ENCODE assay signal across 9 mouse cellular contexts in genomic region chr13:43795334-43795733, GRCm38 (mm10). TPM values are rescaled to one million over a fixed set of nuclear protein-coding genes. Genes with fewer than 3 reads are reported as not detected.
DNase-seq lines count a peak whose midpoint lies in the region; ATAC-seq lines count a peak whose summit lies in the region.
"Had no signal": no experiment of that assay in that cellular context is flagged by ENCODE, and none has a peak within 500 bp of the region (broad histone marks: within the 10 kb centered on the region; RNA-seq: fewer than 3 reads in every experiment).

No protein-coding gene starts in this region.

- H3K9me3 ChIP-seq in heart, embryonic 10.5 days, result no peaks in the 10 kb centered on the region
- no peaks in the 10 kb centered on the region for H3K9me3 ChIP-seq in neural tube, embryonic 11.5 days (ENCODE audit: control insufficient read depth, low read length)
- H3K9me3 ChIP-seq: heart, embryonic 15.5 days had no signal

- ATAC-seq in neural tube, embryonic 11.5 days (ENCODE audit: insufficient read depth, low FRiP score, low TSS enrichment), result no peak
- ATAC-seq in megakaryocyte, adult 5-6 weeks (ENCODE audit: poor library complexity, severe bottlenecking), result no peak

- 0 out of 2 replicates have a peak overlapping the region, but pooled peaks have one; percentile 22 for H3K27ac ChIP-seq in heart, embryonic 10.5 days
- H3K27ac ChIP-seq in neural tube, embryonic 11.5 days (ENCODE audit: low read depth, low read length), result no peak overlapping the region
- H3K27ac ChIP-seq: heart, embryonic 15.5 days had no signal

- peaks cover 8% of the 10 kb centered on the region; the same call in 1 of the 2 replicates for H3K27me3 ChIP-seq in heart, embryonic 10.5 days (ENCODE audit: insufficient read depth, poor library complexity, severe bottlenecking)
- no peaks in the 10 kb centered on the region for H3K27me3 ChIP-seq in neural tube, embryonic 11.5 days (ENCODE audit: control insufficient read depth, insufficient read depth, low read length)
- H3K27me3 ChIP-seq: heart, embryonic 15.5 days had no signal

- no peak overlapping the region for H3K4me2 ChIP-seq in neural tube, embryonic 11.5 days (ENCODE audit: low read depth)
- H3K4me2 ChIP-seq: heart, embryonic 15.5 days had no signal

- peaks cover 4% of the 10 kb centered on the region; the same call in 1 of the 2 replicates for H3K4me1 ChIP-seq in heart, embryonic 10.5 days
- H3K4me1 ChIP-seq in neural tube, embryonic 11.5 days (ENCODE audit: control insufficient read depth, insufficient read depth, low read length), result no peaks in the 10 kb centered on the region

- no peaks in the 10 kb centered on the region for H3K36me3 ChIP-seq in heart, embryonic 10.5 days
- H3K36me3 ChIP-seq in neural tube, embryonic 11.5 days (ENCODE audit: control insufficient read depth, insufficient read depth, low read length), result no peaks in the 10 kb centered on the region
- H3K36me3 ChIP-seq: heart, embryonic 15.5 days had no signal

- 46% methylated on average over 8 of the region's 8 CpGs for WGBS in heart, embryonic 10.5 days
- WGBS in neural tube, embryonic 11.5 days, result 60% methylated on average over 8 of the region's 8 CpGs

- H3K9ac ChIP-seq in neural tube, embryonic 11.5 days (ENCODE audit: low read length), result no peak overlapping the region
- H3K9ac ChIP-seq: heart, embryonic 15.5 days had no signal

- intact Hi-C loops in heart, postnatal 25 days (cut with DNase I), result loop anchor here (2.0 to 5.0 kb wide), 3 partner anchors 67 to 1181 kb away; no protein-coding TSS in a partner anchor
- intact Hi-C loops in left cerebral cortex, postnatal 4 days (cut with DNase I), result loop anchor here (10.0 kb wide), 1 partner anchor 1179 kb away; no protein-coding TSS in a partner anchor

- DNase-seq in heart, embryonic 10.5 days (ENCODE audit: low spot score), result no peak
- DNase-seq in heart, postnatal 25 days (ENCODE audit: low spot score), result no peak
- peak; percentile 32 for DNase-seq in neural tube, embryonic 11.5 days (ENCODE audit: low spot score)
- no peak for DNase-seq in neural tube, embryonic 10.5 days (ENCODE audit: extremely low spot score, low spot score)
- DNase-seq in embryo, embryonic 10.5 days (ENCODE audit: low spot score), result peak; percentile 57
- peak; percentile 39 for DNase-seq in left cerebral cortex, postnatal 4 days
- no peak for DNase-seq in urinary bladder, postnatal 36 days (ENCODE audit: low spot score in 2 of 2)

- no peak overlapping the region for H3K4me3 ChIP-seq in heart, embryonic 10.5 days
- no peak overlapping the region for H3K4me3 ChIP-seq in neural tube, embryonic 11.5 days (ENCODE audit: low read depth, low read length)
- H3K4me3 ChIP-seq: heart, embryonic 15.5 days had no signal

RNA-seq across cellular contexts. Expression of gene Cd83, which starts 10.8 kb away (rescaled TPM):
- 1.3 and 3.0 TPM in 2 replicates for polyA plus RNA-seq in heart, embryonic 10.5 days (2016; fragmentation: Nextera tagmentation; extraction: Ambion mirVana)
- 1 to 10 TPM; 3.1 to 3.5 TPM for total RNA-seq in heart, postnatal 25 days (2021)
- 16.0 and 18.9 TPM in 2 replicates for polyA plus RNA-seq in neural tube, embryonic 11.5 days (2014; fragmentation: Nextera tagmentation; extraction: Ambion mirVana)
- 1 to 10 TPM; 6.7 to 7.6 TPM for total RNA-seq in left cerebral cortex, postnatal 4 days (2021)
- 1.2 and 1.7 TPM in 2 replicates for total RNA-seq in megakaryocyte, adult 5-6 weeks (2015)
- total RNA-seq in megakaryocyte, adult 5-6 weeks (2017), result 0.81 and 1.4 TPM in 2 replicates

Comparison
In these comparisons a context has a peak if more than half of its experiments do, and no peak if none do; other contexts are left out.
1. DNase-seq: peak in neural tube, embryonic 11.5 days (single experiment), embryo, embryonic 10.5 days (single experiment) and left cerebral cortex, postnatal 4 days (single experiment); none in heart, embryonic 10.5 days (single experiment), heart, postnatal 25 days (single experiment), neural tube, embryonic 10.5 days (single experiment) and urinary bladder, postnatal 36 days (0 of 2).